Mouse (Mus musculus): ENCODE measurements around the gene Zyx.

Gene Zyx

DNA sequence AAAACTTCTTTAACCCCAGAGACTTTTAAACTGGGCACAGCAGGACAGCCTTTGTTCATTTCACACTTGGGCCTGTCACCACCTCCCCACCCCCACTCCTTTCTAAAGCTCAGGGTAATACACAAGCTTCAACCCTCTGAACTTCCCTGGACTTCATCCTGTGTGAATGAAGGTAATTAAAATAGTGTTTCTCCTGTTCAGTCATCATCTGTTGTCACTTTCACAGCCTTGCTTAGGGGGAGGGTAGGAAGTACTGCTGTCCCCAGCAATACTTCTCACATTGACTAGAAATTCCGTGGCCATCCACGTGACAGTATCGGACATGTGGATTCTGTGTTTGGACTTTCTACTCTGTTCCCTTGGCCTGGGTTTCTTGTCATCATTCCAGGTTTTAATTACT is 20.4 kb downstream of the Zyx start:
- no peak for DNase-seq (ENCODE audit: low spot score)

DNA sequence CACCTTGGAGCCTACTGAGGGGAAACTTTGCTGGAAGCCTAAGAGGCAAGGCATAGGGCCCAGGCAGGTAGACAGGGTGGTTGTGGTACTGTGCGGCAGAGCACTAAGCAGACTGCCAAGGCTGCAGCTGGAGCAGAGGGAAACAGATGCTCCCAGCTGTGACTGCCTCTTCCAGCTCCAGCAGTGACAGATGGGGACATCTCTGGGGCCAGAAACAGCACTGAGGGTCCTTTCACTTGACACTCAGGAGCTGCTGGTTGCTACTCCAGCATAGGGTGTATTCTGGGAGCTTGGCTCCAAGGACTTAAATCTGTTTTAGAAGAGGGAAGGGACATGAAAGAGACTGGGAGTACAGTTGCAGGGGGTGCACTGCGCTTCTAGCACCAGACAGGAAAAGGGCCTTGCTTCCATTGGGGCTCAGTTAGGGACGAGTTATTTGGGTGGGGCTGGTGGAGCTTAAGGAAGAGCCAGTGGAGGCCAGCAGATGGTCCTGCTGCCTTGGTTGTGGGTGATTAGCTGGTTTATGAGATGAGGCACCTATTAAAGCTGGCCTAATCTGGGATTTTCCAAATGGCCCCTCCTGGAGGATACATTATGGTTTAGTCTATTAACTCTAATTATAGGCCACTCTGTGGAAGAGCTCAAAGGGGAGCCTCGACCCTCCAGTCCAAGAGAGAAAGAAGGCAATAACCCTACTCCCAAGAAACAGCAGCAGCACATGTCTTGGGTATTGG is 21.4 kb downstream of the Zyx start:
- DNase-seq (ENCODE audit: low spot score), result no peak

DNA sequence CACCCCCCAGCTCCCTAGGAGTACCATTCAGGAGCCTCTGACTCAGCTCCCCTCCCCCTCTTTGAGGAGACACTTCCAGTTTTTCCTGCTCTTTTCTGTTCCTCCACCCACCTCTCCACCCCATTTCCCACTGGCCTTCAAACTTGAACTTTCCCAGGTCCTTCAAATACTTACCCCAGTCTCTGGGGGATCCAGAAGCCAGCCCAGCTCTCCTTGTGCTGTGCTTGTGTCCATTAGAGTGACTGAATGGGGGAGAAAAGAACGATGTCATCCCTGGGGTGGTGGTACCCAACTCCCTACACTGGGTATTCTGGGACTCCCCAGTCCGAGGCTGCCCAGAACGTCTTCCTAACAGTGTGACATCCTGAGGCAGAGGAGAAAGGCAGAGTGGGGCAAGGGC is 22.6 kb downstream of the Zyx start:
- no peak for DNase-seq (ENCODE audit: low spot score)

DNA sequence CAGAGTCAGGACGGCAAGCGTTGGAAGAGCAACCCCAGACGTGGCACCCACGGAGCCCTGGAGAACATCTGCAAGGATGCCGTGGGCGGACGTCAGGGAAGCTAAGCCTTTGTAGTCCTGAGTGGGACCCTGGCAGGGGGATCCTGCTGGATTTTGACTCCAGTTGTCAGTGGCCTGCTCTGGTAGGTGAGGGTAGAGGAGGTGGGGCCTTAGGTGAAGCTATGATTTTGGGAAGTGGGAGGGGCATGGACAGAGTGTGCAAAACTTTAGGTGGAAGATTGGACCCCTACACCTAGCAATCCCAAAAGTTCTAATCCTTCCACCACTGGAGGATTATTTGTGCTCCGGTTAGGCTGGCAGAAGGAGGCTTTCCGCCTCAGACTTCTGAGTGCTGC is 23.0 kb downstream of the Zyx start:
- no peak for DNase-seq (ENCODE audit: low spot score)

DNA sequence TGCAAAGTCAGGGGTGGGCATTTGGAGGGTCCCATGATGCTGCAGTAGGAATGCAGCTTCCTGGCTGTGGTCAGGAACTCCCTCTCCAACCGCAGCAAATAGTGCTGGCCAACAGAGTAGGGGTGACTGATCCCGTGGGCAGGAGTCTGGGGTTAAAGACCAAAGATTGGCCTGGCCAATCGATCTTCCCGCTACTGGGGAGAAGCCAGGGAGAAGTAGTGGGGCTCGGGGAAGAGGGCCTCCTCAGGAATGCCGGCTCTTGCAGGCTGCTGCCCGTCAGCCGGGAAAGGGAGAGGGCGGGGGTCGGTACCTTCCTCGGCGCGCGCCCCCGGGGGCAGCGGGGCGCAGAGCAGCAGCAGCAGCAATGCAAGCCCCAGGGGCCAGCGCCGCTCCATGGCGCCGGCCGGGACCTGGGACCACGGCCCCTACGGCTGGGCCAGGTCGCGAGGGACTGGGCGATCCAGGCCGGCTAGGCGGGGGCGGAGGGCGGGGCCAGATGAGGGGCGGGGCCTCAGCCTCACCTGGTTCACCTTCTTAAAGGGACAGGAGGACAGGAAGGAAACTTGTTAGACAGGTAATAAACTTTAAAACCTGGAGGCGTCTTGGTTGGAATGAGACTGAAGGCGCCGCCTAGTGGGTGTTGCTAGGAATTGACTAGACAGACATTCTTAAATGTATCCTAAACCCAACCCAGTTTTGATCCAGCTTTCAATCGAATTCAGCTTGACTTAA is 23.6 kb downstream of the Zyx start, which contains the start of gene Epha1:
Gene Epha1 (minus strand): TSS at position 453 of the 732 bp plus-strand sequence.
- peak; percentile 45 for DNase-seq (ENCODE audit: low spot score)

DNA sequence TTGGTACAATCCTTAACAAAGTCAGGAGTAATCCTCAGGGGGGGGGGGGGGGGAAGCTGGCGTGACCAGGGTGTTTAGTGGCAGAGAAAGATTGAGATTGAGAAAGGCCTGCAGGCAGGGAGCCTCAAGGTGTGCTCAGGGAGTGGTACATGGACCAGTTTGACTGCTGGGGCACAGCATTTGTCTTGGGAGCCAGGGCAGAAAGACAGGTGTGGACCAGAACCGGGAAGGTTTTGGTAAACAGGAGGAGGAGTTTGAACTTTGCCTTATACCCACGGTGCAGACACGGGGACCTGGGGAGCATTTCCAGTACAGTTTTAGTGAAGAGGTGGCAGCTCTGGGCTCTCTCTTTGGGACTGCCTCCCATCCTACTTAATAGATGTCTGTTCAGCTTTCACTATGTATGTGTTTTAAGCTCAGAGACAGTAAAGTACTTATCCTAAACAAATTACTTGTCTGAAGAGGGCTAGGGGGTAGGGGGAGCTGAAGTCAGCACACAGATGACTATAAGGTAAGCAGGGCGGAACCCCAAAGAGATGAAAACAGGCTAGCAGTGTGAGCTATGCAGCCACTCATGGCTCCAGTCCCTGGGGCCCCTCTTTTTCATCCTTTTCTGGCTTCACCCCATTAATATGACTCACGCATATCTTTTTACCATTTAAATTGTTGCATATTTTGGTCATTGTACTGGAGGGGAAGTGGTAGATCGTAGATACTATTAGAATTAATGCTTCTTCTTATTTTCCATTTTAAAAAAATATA is 24.4 kb downstream of the Zyx start:
- DNase-seq (ENCODE audit: low spot score), result no peak

DNA sequence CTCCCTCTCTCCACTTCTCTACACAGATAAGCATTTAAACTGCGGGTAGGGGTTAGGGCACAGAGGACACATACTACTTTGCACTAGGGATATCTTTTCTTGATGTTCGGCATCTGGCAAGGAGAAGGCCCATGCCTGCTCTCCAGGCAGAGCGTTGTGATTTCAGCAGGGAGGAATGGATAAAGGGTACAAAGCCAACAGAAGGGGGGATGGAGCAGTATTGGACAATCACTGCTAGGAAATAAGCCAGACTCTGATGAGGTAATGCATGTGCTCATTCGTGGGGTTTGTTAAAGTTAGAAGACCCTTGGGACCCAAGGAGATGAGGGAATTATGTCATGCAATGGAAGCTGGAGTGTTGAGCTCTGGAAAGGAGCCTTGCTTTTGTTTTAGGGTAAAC is 25.3 kb downstream of the Zyx start:
- DNase-seq (ENCODE audit: low spot score), result no peak

DNA sequence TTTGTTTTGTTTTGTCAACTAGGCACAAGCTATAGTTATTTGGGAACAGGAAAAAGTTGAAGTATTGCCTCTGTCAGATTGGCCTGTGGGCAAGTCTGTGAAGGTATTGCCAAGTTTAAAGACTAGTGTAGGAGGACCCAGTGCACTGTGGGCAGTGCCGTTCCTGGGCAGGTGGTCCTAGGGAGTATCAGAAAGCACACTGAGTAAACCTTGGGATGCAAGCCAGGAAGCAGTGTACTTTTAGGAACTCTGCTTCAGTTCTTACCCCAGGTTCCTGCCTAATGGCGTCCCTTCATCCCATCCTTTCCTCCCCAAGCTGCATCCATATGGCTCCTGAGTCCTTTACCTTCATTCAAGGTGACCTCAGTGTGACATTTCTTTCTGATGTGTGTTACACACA is 25.7 kb downstream of the Zyx start:
- no peak for DNase-seq (ENCODE audit: low spot score)

DNA sequence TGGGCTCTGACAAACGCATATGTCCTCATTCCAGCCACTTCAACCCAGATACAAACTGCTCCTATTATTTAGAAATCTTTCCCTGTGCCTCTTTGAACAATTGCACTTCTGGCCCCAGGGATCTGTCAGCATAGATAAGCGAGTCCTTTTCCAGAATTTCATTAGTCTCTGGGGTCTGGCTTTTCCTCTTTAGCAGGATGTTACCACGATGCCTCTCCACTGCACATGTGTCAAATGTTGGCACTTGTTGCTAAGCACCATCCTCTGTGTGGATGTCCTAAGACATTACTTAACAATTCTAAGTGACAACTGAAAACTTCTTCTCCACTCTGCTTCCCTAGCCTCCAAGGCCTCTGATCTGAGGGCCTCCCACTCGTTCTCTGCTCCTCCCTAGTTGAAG is 26.6 kb downstream of the Zyx start:
- no peak for DNase-seq (ENCODE audit: low spot score)

DNA sequence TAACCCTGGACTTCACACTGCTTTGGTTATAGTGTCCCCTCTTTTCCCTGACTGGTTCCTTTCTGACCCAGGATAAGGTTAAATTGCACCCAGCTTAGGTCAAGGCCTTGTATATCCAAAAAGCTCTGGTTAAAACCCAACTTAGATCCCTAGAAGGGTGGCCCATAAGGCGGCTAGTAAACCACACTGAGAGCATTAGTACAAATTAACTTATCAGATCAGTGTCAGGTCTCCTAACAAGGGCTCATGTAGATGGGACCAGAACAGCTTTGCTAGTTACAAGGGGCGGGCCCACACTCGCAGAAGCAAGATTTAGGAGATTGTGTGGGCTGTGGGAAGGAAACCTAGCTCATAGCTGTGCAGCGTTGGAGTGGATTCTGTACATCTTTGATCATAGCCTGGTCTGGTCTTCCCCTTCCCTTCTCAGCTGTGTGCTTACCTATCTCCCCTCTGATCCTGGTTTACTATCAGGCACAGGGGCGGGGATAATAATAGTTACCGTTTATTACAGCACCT is 27.1 kb downstream of the Zyx start:
- DNase-seq (ENCODE audit: low spot score), result no peak

DNA sequence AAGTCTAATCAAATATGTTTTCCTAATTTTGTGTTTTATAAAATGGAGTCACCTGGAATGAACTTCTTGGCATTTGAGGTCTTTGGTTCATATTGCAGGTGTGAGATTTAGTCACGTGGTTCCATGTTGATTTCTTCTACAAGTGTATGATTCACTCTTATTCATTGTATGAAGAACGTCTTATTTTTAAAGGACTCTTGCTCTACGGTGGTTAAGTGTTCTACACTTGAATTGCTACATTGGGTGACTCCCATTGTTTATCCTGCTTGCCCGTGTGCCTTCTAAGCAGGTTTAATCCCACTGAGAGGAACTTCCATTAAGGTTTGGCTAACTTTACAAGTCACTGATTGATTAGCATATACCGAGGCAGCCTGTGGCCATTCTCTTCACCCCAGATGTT is 27.9 kb downstream of the Zyx start:
- no peak for DNase-seq (ENCODE audit: low spot score)

DNA sequence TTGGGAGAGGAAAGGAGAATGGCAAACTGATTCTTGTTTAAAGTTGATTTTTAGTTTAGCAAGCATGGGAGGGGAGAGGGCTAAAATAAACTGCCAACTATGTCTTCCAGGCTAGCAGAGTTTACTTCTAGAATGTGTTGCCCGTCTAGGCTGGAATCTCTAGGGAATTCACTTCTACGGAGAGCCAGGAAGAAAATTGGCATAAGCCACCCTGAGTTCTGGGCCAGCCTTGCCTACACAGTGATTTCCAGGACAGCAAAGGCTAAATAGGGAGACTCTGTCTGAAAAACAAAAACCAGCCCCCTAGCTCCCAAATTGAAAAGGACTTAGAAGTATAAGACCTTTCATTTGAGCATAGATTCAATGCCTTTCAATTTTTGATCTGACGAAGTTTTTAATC is 30.1 kb downstream of the Zyx start:
- DNase-seq (ENCODE audit: low spot score), result no peak

DNA sequence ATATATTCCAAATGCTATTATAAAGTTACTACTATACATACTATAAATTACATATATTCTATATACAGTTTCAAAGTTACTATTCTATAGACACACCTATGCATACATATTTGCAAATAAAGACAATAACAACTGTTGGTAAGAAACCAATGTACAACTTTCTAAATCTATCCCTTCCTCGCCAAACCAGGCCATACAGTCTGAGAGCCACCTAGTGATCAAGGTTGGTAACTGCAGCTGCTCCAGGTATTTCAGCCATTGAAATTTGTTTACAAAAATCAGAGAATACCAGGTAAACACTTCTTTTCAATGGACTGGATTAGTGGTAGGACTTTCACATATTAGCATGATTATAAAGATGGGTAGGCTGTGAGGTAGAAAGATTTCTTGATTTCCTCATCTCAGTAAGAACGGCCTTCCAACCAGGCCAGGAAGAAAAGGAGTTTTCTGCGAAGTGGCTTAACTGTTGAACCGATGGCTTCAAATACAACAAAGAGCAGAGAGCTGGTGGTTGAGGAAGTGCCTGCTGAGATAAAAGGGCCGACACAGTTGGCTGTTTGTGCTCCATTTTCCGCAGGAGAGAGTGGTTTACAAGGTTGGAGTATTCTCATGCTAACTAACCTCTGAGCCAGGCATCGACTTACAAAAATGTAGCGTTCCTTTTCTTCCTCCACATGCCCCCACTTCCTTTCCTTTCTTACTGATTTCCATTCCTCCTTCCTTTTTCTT is 31.1 kb downstream of the Zyx start:
- peak; percentile 21 for DNase-seq (ENCODE audit: low spot score)

DNA sequence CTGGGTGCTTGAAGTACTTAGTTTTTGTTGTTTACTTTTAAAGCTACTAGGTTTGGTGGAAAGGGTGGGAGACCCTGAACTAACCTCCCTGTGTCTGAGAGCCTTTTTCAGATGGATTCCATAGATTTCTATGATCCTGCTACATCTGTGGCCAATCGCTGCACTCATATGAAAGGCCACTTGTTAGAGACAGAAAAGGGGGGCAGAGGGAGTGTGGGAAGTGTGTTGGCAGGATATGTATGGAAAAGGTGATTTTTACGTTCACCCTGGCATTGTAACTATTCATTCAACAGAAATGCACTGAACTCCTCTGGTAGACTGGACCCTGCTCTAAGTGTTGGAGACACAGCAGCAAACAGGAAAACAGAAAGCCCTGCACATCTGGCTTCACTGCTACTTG is 31.8 kb downstream of the Zyx start:
- DNase-seq (ENCODE audit: low spot score), result no peak

DNA sequence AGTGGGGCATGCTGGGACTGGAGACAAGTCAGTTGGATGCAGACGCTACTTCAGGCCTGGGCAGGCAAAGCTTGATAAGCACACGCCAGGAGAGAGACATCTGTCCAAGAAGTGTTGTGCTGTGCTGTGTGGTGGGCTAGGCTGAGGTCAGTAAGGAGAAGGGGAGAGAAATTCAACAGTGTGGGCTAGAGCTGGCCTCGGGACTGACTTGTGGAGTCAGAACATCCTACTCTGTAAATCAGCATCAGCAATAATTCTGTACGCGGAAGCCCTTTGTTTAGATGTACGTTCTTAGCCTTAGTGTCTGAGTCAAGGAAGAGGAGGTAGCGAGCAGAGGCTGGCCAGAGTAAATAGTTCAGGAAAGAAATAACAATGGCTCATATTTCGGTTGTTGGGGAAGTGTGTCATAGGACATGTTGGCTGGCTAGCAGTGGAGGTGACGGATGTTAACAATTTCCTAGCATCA is 32.5 kb downstream of the Zyx start:
- no peak for DNase-seq (ENCODE audit: low spot score)

DNA sequence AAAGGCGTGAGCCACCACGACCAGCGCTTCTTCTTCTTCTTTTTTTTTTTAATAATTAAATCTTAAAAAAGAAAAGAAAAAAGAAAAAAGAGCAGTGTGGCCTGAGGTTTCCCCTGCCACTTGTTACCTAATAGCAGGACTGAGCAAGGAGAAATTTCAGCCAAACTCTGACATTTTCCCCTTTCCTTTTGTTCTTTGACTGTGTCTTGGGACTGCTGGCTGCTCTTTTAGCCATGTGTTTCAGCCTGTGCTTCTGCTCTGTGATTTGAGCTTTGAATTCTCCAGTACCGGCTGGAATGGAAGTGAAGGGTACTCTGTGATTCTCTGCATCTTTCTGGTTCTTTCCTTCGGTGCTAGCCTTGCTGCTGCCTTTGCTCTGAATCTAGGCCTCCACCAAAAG is 33.9 kb downstream of the Zyx start:
- DNase-seq (ENCODE audit: low spot score), result no peak

DNA sequence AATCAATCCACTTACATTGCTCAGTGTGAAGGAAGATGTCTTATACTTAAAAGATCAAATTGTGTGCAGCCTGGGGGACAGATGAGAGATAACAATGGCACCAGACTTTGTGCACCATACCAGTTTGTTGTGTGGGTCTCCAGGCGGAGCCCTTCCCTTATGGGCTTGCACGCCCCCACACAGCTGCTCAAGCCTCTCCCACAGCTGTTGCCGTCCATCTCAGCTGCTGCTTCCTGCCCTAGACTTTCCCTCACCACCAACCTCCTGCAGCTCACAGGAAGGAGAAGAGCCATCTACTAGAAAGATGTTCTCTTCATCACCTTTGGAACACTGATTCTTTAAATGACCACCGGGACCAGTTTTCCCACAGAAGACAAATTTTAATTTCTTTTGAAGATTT is 36.2 kb downstream of the Zyx start:
- no peak for DNase-seq (ENCODE audit: low spot score)

DNA sequence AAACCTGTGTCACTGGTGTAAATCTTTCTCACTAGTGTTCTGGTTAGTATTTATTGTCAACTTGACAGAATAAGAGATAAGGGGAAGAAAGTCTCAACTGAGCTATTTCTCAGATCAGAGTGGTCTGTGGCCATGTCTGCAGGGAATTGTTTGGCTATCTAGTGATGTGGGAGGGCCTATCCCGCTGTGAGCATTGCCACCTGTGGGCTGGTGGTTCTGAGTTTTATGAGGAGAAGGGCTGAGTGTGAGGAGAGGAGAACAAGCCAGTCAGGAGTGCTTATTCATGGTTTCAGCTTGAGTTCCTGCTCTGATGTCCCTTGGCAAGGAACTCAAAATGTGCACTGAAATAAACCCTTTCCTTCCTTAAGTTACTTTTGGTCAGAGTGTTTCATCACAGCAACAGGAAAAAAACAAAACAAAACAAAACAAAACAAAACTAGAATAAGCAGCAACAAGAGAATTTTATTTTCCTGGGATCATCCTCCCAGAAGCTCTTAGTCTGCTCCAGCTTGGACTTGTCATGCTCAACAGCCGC is 42.4 kb downstream of the Zyx start:
- no peak for DNase-seq (ENCODE audit: low spot score)

DNA sequence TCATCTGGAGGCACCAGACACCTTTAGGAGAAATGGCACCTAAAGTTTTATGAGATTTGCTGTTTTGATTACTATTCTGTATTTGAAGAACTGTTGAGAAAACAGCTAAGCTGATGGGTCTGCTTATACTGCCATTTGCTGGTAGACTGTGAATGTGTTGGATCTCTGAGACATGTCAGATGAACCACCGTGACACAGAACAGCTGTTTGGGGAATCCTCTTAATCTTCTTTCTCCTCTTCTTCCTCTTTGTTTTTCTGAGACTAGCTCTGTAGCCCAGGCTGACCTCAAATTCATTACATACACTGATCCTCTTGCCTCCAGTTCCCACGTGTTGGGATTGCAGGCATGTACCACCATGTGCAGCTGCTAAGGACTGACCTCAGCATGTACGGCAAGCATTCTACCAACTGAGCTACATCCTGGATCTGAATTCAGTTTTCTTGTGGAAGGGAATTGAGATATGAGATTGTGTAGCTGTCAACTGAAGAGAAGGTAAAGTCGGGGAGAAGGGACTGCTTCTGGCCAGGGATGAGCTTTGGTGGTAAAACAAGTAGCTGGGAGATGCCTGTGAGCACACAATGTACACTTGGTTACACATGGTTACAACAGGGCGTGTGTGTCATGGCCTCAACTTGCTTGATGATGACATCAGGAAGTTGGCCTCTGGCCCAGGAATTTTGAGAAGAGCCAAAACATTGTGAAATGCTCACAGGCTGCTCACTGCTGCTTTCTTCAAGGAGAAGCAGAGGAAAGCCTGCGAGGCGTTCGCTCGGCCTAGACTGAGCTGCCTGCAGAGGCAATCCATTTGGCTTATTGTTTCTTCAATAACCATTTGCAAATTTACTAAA is 46.8 kb downstream of the Zyx start:
- no peak for DNase-seq (ENCODE audit: low spot score)

DNA sequence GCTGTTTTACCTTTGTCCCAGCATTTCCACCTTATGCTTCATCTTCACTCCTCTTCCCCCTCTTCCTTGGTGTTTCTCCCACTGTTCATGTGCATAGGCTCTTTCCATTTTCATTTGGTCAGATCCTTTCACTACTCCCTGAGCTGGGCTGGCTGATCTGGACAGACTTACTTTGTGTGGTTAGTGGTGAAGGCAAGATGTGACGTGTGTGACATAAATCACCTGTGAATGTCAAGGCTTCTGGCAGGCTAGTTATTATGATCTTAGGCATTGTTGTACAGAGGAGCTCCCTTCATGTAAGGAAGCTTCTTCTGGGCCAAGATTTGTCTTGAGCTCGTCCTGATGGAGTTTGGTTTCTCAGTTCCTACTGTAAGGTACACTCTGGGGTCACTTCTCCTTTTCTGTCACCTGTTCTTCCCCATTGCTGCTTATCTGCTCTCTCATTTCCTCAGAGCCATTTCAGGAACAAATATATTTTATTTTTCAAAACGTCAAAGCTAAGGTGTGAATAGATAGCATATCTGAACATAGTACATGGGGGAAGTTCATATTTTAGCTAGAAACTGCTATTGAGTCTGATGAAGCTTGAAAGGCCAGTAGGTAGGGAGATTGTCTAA is 47.7 kb downstream of the Zyx start:
- DNase-seq (ENCODE audit: low spot score), result no peak
